Mouse (Mus musculus): ENCODE data around the gene Cntnap5b.

The Cntnap5b gene

GRCm38 (mm10) chr1:100100516-100100915, 328.0 kb downstream of the Cntnap5b start:
- TF ChIP-seq GATA4 (IDR thresholded peaks at IDR 0.05; ENCODE audit: insufficient replicate concordance, low read length): no peak

- no peak for TF ChIP-seq GATA4 (IDR thresholded peaks at IDR 0.05; ENCODE audit: insufficient replicate concordance, low read length)
Observed at GRCm38 (mm10) chr1:100101017-100101416, 328.5 kb downstream of the Cntnap5b start.

- no peak for TF ChIP-seq GATA4 (IDR thresholded peaks at IDR 0.05; ENCODE audit: insufficient replicate concordance, low read length)
Observed at GRCm38 (mm10) chr1:100104343-100104742, 331.8 kb downstream of the Cntnap5b start.

- no peak for TF ChIP-seq GATA4 (IDR thresholded peaks at IDR 0.05; ENCODE audit: insufficient replicate concordance, low read length)
Observed at GRCm38 (mm10) chr1:100122410-100122935, 349.9 kb downstream of the Cntnap5b start.

- no peak for TF ChIP-seq GATA4 (IDR thresholded peaks at IDR 0.05; ENCODE audit: insufficient replicate concordance, low read length)
Observed at GRCm38 (mm10) chr1:100163588-100164357, 391.2 kb downstream of the Cntnap5b start.

- no peak for TF ChIP-seq GATA4 (IDR thresholded peaks at IDR 0.05; ENCODE audit: insufficient replicate concordance, low read length)
Observed at GRCm38 (mm10) chr1:100171566-100171965, 399.0 kb downstream of the Cntnap5b start.

GRCm38 (mm10) chr1:100180050-100180449, 407.5 kb downstream of the Cntnap5b start:
- no peak for TF ChIP-seq GATA4 (IDR thresholded peaks at IDR 0.05; ENCODE audit: insufficient replicate concordance, low read length)

GRCm38 (mm10) chr1:100231980-100232608, 459.5 kb downstream of the Cntnap5b start:
- TF ChIP-seq GATA4 (IDR thresholded peaks at IDR 0.05; ENCODE audit: insufficient replicate concordance, low read length): no peak

- no peak for TF ChIP-seq GATA4 (IDR thresholded peaks at IDR 0.05; ENCODE audit: insufficient replicate concordance, low read length)
Observed at GRCm38 (mm10) chr1:100251964-100252363, 479.4 kb downstream of the Cntnap5b start.

GRCm38 (mm10) chr1:100310687-100311086, 538.1 kb downstream of the Cntnap5b start:
- TF ChIP-seq GATA4 (IDR thresholded peaks at IDR 0.05; ENCODE audit: insufficient replicate concordance, low read length): no peak

- no peak for TF ChIP-seq GATA4 (IDR thresholded peaks at IDR 0.05; ENCODE audit: insufficient replicate concordance, low read length)
Observed at GRCm38 (mm10) chr1:100331066-100331465, 558.5 kb downstream of the Cntnap5b start.

GRCm38 (mm10) chr1:100369415-100370113, 597.0 kb downstream of the Cntnap5b start:
- no peak for TF ChIP-seq GATA4 (IDR thresholded peaks at IDR 0.05; ENCODE audit: insufficient replicate concordance, low read length)

- TF ChIP-seq GATA4 (IDR thresholded peaks at IDR 0.05; ENCODE audit: insufficient replicate concordance, low read length): no peak
Observed at GRCm38 (mm10) chr1:100386252-100386651, 613.7 kb downstream of the Cntnap5b start.

- TF ChIP-seq GATA4 (IDR thresholded peaks at IDR 0.05; ENCODE audit: insufficient replicate concordance, low read length): no peak
Observed at GRCm38 (mm10) chr1:100394034-100394433, 621.5 kb downstream of the Cntnap5b start.

GRCm38 (mm10) chr1:100416658-100417224, 644.2 kb downstream of the Cntnap5b start:
- TF ChIP-seq GATA4 (IDR thresholded peaks at IDR 0.05; ENCODE audit: insufficient replicate concordance, low read length): no peak
